Mouse (Mus musculus) limb, embryonic 12.5 days (tissue): ENCODE data around the gene Srrm2. TPM values are rescaled to one million over a fixed set of nuclear protein-coding genes. Genes with fewer than 3 reads are reported as not detected.
"Not testable (repeated sequence)": the region's sequence is repeated elsewhere in the genome, so short reads cannot be mapped to it uniquely, and the experiment has no call there.

Source experiments
- ATAC-seq: fragments of 200-750 bp; cut with Nextera tagmentation; 2 replicates; pipeline ENCODE4 v1.8.0; 2017; ENCODE audit warnings: low read depth, moderate TSS enrichment; ENCODE audit not compliant: insufficient number of reproducible peaks, insufficient read depth, low FRiP score, low TSS enrichment
- H3K27ac ChIP-seq: fragments of 300-500 bp; sonication (generic); 2 replicates; pipeline ENCODE4 v1.5.1; 2016; ENCODE audit warnings: mild to moderate bottlenecking, moderate library complexity
- H3K27me3 ChIP-seq: fragments of 300-500 bp; sonication (generic); 2 replicates; pipeline ENCODE4 v1.6.1; 2016; ENCODE audit warnings: mild to moderate bottlenecking, moderate library complexity
- H3K36me3 ChIP-seq: fragments of 300-500 bp; sonication (generic); 2 replicates; pipeline ENCODE4 v1.6.1; 2016; ENCODE audit warnings: mild to moderate bottlenecking, moderate library complexity
- H3K4me1 ChIP-seq: fragments of 300-500 bp; sonication (generic); replicated peaks from 2 replicates; pipeline ENCODE4 v1.6.1; 2016
- H3K4me2 ChIP-seq: fragments of 300-500 bp; sonication (generic); 2 replicates; pipeline ENCODE4 v1.6.1; 2016; ENCODE audit warnings: mild to moderate bottlenecking, moderate library complexity
- H3K4me3 ChIP-seq: fragments of 300-500 bp; sonication (generic); replicated peaks from 2 replicates; pipeline ENCODE4 v1.5.1; 2016; ENCODE audit warnings: mild to moderate bottlenecking
- H3K9ac ChIP-seq: fragments of 300-500 bp; sonication (generic); replicated peaks from 2 replicates; pipeline ENCODE4 v1.6.1; 2016; ENCODE audit warnings: mild to moderate bottlenecking, moderate library complexity
- H3K9me3 ChIP-seq: fragments of 300-500 bp; sonication (generic); 2 replicates; pipeline ENCODE4 v1.6.1; 2016; ENCODE audit warnings: mild to moderate bottlenecking, moderate library complexity
- WGBS: fragments of 180-500 bp; shearing (Covaris S2); methylation state at CpG from one replicate; pipeline ENCODE4 v1.1.7; 2016; 5-methylcytosine and 5-hydroxymethylcytosine counted together
- polyA plus RNA-seq: library from polyadenylated mRNA; unstranded; fragments of >200 nt; fragmentation: Nextera tagmentation; extraction: Ambion mirVana; gene quantifications from 2 replicates; pipeline ENCODE4 v1.2.1, GENCODE M21; 2016

The Srrm2 gene
- polyA plus RNA-seq, 1 experiment from 2014 or later, result 703 TPM

GRCm38 (mm10) chr17:23770896-23771283 lies 19.4 kb upstream of the Srrm2 start:
- Histone ChIP-seq H3K9ac (peak overlapping the region; percentile 96), H3K4me2 (peak overlapping the region; percentile 66), H3K27ac (peak overlapping the region; percentile 84), H3K27me3 (no peaks in the 10 kb centered on the region), H3K4me3 (peak overlapping the region; percentile 83), H3K4me1 (peaks cover 7% of the 10 kb centered on the region), H3K36me3 (peaks cover 12% of the 10 kb centered on the region), H3K9me3 (no peaks in the 10 kb centered on the region)
- 1% methylated on average over 19 of the region's 19 CpGs for WGBS
- ATAC-seq, result no peak

GRCm38 (mm10) chr17:23771284-23772218 lies 18.8 kb upstream of the Srrm2 start, which contains the start of gene Flywch1:
Flywch1 (minus strand) TSS chr17:23771602.
- WGBS, result 3% methylated on average over 58 of the region's 58 CpGs
- peaks cover 7% of the 10 kb centered on the region for H3K4me1 ChIP-seq
- peak; percentile 95 for ATAC-seq
- peak within 1 kb of the TSS; percentile 66 for H3K4me2 ChIP-seq
- no peaks in the 10 kb centered on the region for H3K9me3 ChIP-seq
- peak within 1 kb of the TSS; percentile 84 for H3K27ac ChIP-seq
- H3K36me3 ChIP-seq, result peaks cover 12% of the 10 kb centered on the region
- no peaks in the 10 kb centered on the region for H3K27me3 ChIP-seq
- peak within 1 kb of the TSS; percentile 96 for H3K9ac ChIP-seq
- peak within 1 kb of the TSS; percentile 83 for H3K4me3 ChIP-seq

GRCm38 (mm10) chr17:23772219-23772556 lies 18.1 kb upstream of the Srrm2 start:
- peak; percentile 43; the same call in 1 of the 2 replicates for ATAC-seq
- WGBS, result 92% methylated on average over 2 of the region's 2 CpGs
- not testable (repeated sequence) for H3K9me3 ChIP-seq, H3K36me3 ChIP-seq, H3K27me3 ChIP-seq, H3K27ac ChIP-seq, H3K9ac ChIP-seq, H3K4me1 ChIP-seq
- Histone ChIP-seq H3K4me2 (peak overlapping the region; percentile 66), H3K4me3 (peak overlapping the region; percentile 83; the same call in 1 of the 2 replicates)

- Histone ChIP-seq H3K36me3 (peaks cover 14% of the 10 kb centered on the region), H3K4me2 (no peak overlapping the region), H3K9ac (no peak overlapping the region), H3K27me3 (no peaks in the 10 kb centered on the region), H3K9me3 (no peaks in the 10 kb centered on the region), H3K27ac (no peak overlapping the region; the same call in 1 of the 2 replicates), H3K4me1 (peaks cover 7% of the 10 kb centered on the region), H3K4me3 (no peak overlapping the region)
- WGBS, result 71% methylated on average over 6 of the region's 6 CpGs
- ATAC-seq, result no peak
Observed at GRCm38 (mm10) chr17:23773676-23774075, 16.7 kb upstream of the Srrm2 start.

- no peak overlapping the region for H3K4me2 ChIP-seq
- H3K4me3 ChIP-seq, result no peak overlapping the region
- ATAC-seq, result no peak
- H3K9me3 ChIP-seq, result no peaks in the 10 kb centered on the region
- no peak overlapping the region; the same call in 1 of the 2 replicates for H3K27ac ChIP-seq
- no peaks in the 10 kb centered on the region for H3K27me3 ChIP-seq
- peaks cover 16% of the 10 kb centered on the region for H3K36me3 ChIP-seq
- 3% methylated on average over 12 of the region's 12 CpGs for WGBS
- H3K4me1 ChIP-seq, result peaks cover 7% of the 10 kb centered on the region
- H3K9ac ChIP-seq, result no peak overlapping the region
Observed at GRCm38 (mm10) chr17:23774090-23774489, 16.2 kb upstream of the Srrm2 start.

- WGBS, result 79% methylated on average over 10 of the region's 10 CpGs
- no peak overlapping the region for H3K4me3 ChIP-seq
Observed at GRCm38 (mm10) chr17:23776216-23776615, 14.1 kb upstream of the Srrm2 start.

GRCm38 (mm10) chr17:23777141-23777540 lies 13.2 kb upstream of the Srrm2 start:
- no peaks in the 10 kb centered on the region for H3K27me3 ChIP-seq
- no peak for ATAC-seq
- 83% methylated on average over 2 of the region's 2 CpGs for WGBS

More at GRCm38 (mm10) chr17:23776216-23776615, 14.1 kb upstream of the Srrm2 start:
- no peaks in the 10 kb centered on the region for H3K9me3 ChIP-seq
- no peak overlapping the region for H3K4me2 ChIP-seq
- no peak overlapping the region for H3K9ac ChIP-seq
- H3K27ac ChIP-seq, result no peak overlapping the region
- ATAC-seq, result no peak
- H3K27me3 ChIP-seq, result no peaks in the 10 kb centered on the region
- H3K4me1 ChIP-seq, result no peaks in the 10 kb centered on the region
- H3K36me3 ChIP-seq, result peaks cover 25% of the 10 kb centered on the region

GRCm38 (mm10) chr17:23778447-23778846 lies 11.9 kb upstream of the Srrm2 start:
- Histone ChIP-seq H3K4me2 (no peak overlapping the region), H3K27me3 (no peaks in the 10 kb centered on the region), H3K36me3 (peaks cover 25% of the 10 kb centered on the region), H3K4me3 (no peak overlapping the region), H3K4me1 (no peaks in the 10 kb centered on the region), H3K9me3 (no peaks in the 10 kb centered on the region), H3K27ac (no peak overlapping the region), H3K9ac (no peak overlapping the region)
- no peak for ATAC-seq
- WGBS, result 56% methylated on average over 2 of the region's 2 CpGs

More at GRCm38 (mm10) chr17:23777141-23777540, 13.2 kb upstream of the Srrm2 start:
- Histone ChIP-seq H3K4me1 (no peaks in the 10 kb centered on the region), H3K9me3 (no peaks in the 10 kb centered on the region), H3K4me3 (no peak overlapping the region), H3K4me2 (no peak overlapping the region), H3K36me3 (peaks cover 25% of the 10 kb centered on the region), H3K9ac (no peak overlapping the region), H3K27ac (no peak overlapping the region)

GRCm38 (mm10) chr17:23783352-23783751 lies 7.0 kb upstream of the Srrm2 start:
- no peak overlapping the region for H3K4me3 ChIP-seq
- H3K4me1 ChIP-seq, result peaks cover 9% of the 10 kb centered on the region
- no peaks in the 10 kb centered on the region for H3K27me3 ChIP-seq
- no peaks in the 10 kb centered on the region for H3K9me3 ChIP-seq
- H3K9ac ChIP-seq, result no peak overlapping the region
- H3K36me3 ChIP-seq, result peaks cover 16% of the 10 kb centered on the region
- no peak overlapping the region for H3K4me2 ChIP-seq
- no peak for ATAC-seq
- H3K27ac ChIP-seq, result no peak overlapping the region

GRCm38 (mm10) chr17:23785561-23786471 lies 4.5 kb upstream of the Srrm2 start, which contains the start of gene Flywch2:
Flywch2 (minus strand) TSS chr17:23786081.
- Histone ChIP-seq H3K4me2 (peak within 1 kb of the TSS; percentile 73), H3K27me3 (no peaks in the 10 kb centered on the region), H3K9ac (peak within 1 kb of the TSS; percentile 76), H3K4me3 (peak within 1 kb of the TSS; percentile 67), H3K4me1 (peaks cover 22% of the 10 kb centered on the region), H3K36me3 (no peaks in the 10 kb centered on the region), H3K27ac (peak within 1 kb of the TSS; percentile 78), H3K9me3 (no peaks in the 10 kb centered on the region)
- WGBS, result 2% methylated on average over 43 of the region's 43 CpGs
- ATAC-seq, result peak; percentile 87

GRCm38 (mm10) chr17:23786510-23786931 lies 3.8 kb upstream of the Srrm2 start:
- H3K27ac ChIP-seq, result peak overlapping the region; percentile 2; the same call in 1 of the 2 replicates
- no peak for ATAC-seq
- 0 out of 2 replicates have a peak overlapping the region, but pooled peaks have one; percentile 12 for H3K9ac ChIP-seq
- H3K36me3 ChIP-seq, result no peaks in the 10 kb centered on the region
- no peaks in the 10 kb centered on the region for H3K9me3 ChIP-seq
- peak overlapping the region; percentile 67 for H3K4me3 ChIP-seq
- H3K4me1 ChIP-seq, result peaks cover 28% of the 10 kb centered on the region
- WGBS, result 19% methylated on average over 13 of the region's 13 CpGs
- no peaks in the 10 kb centered on the region for H3K27me3 ChIP-seq
- H3K4me2 ChIP-seq, result peak overlapping the region; percentile 73
